Mouse (Mus musculus): ENCODE results near the gene Eefsec. TPM values are rescaled to one million over a fixed set of nuclear protein-coding genes. Genes with fewer than 3 reads are reported as not detected.

The Eefsec gene
- polyA plus RNA-seq, 1 experiment, result 1.4 TPM

DNA sequence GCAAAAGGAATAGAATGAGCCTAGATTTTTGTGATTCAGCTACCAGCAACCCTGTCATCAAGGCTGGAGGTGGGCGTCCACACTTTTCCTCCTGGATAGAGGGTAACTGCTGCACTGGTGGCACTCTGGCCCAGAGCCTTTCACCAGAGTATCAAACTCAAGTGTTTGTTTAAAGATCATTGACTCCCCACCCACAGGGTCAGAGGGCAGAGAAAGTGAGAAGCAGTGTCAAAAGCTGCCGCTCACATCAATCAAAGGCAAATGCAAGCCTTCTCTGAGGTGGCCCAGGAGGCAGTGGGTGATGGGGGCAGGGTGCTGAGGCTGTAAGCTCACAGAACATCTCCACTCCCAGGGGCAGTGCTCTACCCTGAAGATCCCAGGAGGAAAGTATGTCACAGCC, 146.8 kb downstream of the Eefsec start:
- H3K27me3 ChIP-seq (ENCODE audit: control insufficient read depth), result no peaks in the 10 kb centered on the region
- H3K4me3 ChIP-seq (replicated peaks), result no peak overlapping the region
- no peak for TF ChIP-seq GATA1 (IDR thresholded peaks at IDR 0.05; ENCODE audit: low read length)
- no peak for TF ChIP-seq TAL1 (IDR thresholded peaks at IDR 0.05; ENCODE audit: low read length)
- H3K4me1 ChIP-seq (ENCODE audit: control insufficient read depth), result no peaks in the 10 kb centered on the region
- no peaks in the 10 kb centered on the region for H3K9me3 ChIP-seq (ENCODE audit: control insufficient read depth, low read length)
- H3K36me3 ChIP-seq (ENCODE audit: control insufficient read depth), result peaks cover 17% of the 10 kb centered on the region

DNA sequence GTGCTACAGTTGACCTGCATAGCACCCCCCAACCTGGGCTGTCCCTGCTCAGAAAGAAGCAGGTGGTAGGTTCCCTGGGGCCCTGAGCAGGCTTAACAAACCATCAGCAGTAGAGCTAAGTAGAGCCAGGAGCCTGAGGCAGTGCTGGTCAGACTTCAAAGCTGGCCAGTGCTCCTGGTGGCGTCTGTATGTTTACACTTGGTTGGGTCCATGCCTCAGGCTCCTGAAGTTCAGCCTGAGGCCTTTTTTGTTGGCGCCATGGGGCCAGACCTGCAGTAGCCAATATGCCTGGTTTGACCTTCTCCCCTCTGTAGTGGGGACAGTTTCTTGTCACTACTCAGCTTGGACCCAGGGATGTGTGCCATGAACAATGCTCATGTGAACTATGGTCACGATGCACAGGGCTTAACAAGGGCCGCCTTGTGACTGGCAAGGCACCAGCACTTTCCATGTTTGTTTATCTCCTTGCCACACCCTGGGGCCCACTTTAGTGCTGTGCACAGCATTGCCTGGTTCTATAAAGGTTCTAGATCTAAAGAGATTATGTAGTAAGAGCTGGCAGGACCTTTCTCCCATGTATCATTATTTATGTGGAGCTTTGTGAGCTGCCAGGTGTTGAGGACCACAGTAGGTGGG, 153.9 kb downstream of the Eefsec start:
- no peak overlapping the region for H3K4me3 ChIP-seq (replicated peaks)
- TF ChIP-seq GATA1 (IDR thresholded peaks at IDR 0.05; ENCODE audit: low read length), result no peak
- TF ChIP-seq TAL1 (IDR thresholded peaks at IDR 0.05; ENCODE audit: low read length), result no peak
- peaks cover 25% of the 10 kb centered on the region for H3K36me3 ChIP-seq (ENCODE audit: control insufficient read depth)

GRCm38 (mm10) chr6:88290129-88290766, 156.1 kb downstream of the Eefsec start:
- Histone ChIP-seq H3K4me1 (ENCODE audit: control insufficient read depth) (peaks cover 20% of the 10 kb centered on the region), H3K9me3 (ENCODE audit: control insufficient read depth, low read length) (no peaks in the 10 kb centered on the region), H3K4me3 (replicated peaks) (no peak overlapping the region), H3K36me3 (ENCODE audit: control insufficient read depth) (peaks cover 17% of the 10 kb centered on the region), H3K27me3 (ENCODE audit: control insufficient read depth) (no peaks in the 10 kb centered on the region)
- no peak for TF ChIP-seq TAL1 (IDR thresholded peaks at IDR 0.05; ENCODE audit: low read length)

More for the DNA sequence above, 153.9 kb downstream of the Eefsec start:
- Histone ChIP-seq H3K9me3 (ENCODE audit: control insufficient read depth, low read length) (no peaks in the 10 kb centered on the region), H3K27me3 (ENCODE audit: control insufficient read depth) (no peaks in the 10 kb centered on the region), H3K4me1 (ENCODE audit: control insufficient read depth) (peaks cover 20% of the 10 kb centered on the region)

DNA sequence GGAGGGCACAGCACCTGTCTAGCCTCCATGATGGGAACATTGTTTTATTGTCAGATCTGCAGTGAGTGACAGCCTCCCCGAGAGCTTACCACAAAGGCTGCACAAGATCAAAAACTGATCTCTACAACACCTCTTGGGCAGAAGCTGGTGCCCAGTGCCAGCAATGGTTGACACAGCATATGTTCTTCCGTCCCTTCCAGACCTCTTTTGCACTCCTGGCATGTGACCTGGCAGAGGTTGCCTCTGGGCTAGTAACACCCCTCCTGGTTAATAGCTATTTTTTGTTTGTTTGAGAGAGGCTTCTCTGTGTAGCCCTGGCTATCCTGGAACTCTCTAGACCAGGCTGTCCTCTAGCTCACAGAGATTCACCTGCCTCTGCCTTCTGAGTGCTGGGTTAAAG, 168.2 kb downstream of the Eefsec start:
- H3K36me3 ChIP-seq (ENCODE audit: control insufficient read depth), result peaks cover 12% of the 10 kb centered on the region
- H3K4me1 ChIP-seq (ENCODE audit: control insufficient read depth), result peaks cover 1% of the 10 kb centered on the region; the same call in 1 of the 2 replicates
- no peak overlapping the region for H3K4me3 ChIP-seq (replicated peaks)
- TF ChIP-seq TAL1 (IDR thresholded peaks at IDR 0.05; ENCODE audit: low read length) (no peak), GATA1 (IDR thresholded peaks at IDR 0.05; ENCODE audit: low read length) (no peak)
- no peaks in the 10 kb centered on the region for H3K27me3 ChIP-seq (ENCODE audit: control insufficient read depth)
- H3K9me3 ChIP-seq (ENCODE audit: control insufficient read depth, low read length), result no peaks in the 10 kb centered on the region

GRCm38 (mm10) chr6:88277242-88277641, 169.1 kb downstream of the Eefsec start:
- TF ChIP-seq GATA1 (IDR thresholded peaks at IDR 0.05; ENCODE audit: low read length) (no peak), TAL1 (IDR thresholded peaks at IDR 0.05; ENCODE audit: low read length) (no peak)
- Histone ChIP-seq H3K36me3 (ENCODE audit: control insufficient read depth) (peaks cover 12% of the 10 kb centered on the region), H3K4me1 (ENCODE audit: control insufficient read depth) (peaks cover 1% of the 10 kb centered on the region; the same call in 1 of the 2 replicates), H3K9me3 (ENCODE audit: control insufficient read depth, low read length) (no peaks in the 10 kb centered on the region), H3K4me3 (replicated peaks) (no peak overlapping the region), H3K27me3 (ENCODE audit: control insufficient read depth) (no peaks in the 10 kb centered on the region)

DNA sequence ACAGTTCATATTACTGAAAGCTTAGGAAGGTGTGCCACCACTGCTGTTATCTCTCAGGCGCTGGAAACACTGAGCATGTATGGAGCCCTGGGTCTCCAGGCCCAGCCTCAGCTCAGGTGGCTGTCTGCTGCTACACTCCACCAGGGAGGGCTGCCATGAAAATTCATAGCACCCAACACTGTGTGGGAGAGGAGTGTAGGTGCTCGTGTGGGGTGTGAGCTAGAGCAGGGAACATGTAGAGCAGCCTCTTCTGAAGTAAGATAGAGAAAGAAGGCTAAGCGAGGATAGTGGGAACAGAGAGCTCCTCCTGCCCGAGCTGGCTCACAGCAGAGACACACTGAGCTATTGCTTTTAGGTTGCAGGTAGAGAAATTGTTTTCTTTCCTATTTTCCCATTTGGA, 170.1 kb downstream of the Eefsec start:
- TF ChIP-seq GATA1 (IDR thresholded peaks at IDR 0.05; ENCODE audit: low read length), result no peak
- TF ChIP-seq TAL1 (IDR thresholded peaks at IDR 0.05; ENCODE audit: low read length), result no peak
- Histone ChIP-seq H3K4me3 (replicated peaks) (no peak overlapping the region), H3K36me3 (ENCODE audit: control insufficient read depth) (peaks cover 12% of the 10 kb centered on the region), H3K4me1 (ENCODE audit: control insufficient read depth) (peaks cover 1% of the 10 kb centered on the region; the same call in 1 of the 2 replicates), H3K9me3 (ENCODE audit: control insufficient read depth, low read length) (no peaks in the 10 kb centered on the region), H3K27me3 (ENCODE audit: control insufficient read depth) (no peaks in the 10 kb centered on the region)

GRCm38 (mm10) chr6:88274623-88275022, 171.7 kb downstream of the Eefsec start:
- TF ChIP-seq TAL1 (IDR thresholded peaks at IDR 0.05; ENCODE audit: low read length), result no peak
- no peak for TF ChIP-seq GATA1 (IDR thresholded peaks at IDR 0.05; ENCODE audit: low read length)
- Histone ChIP-seq H3K36me3 (ENCODE audit: control insufficient read depth) (peaks cover 10% of the 10 kb centered on the region), H3K4me1 (ENCODE audit: control insufficient read depth) (peaks cover 1% of the 10 kb centered on the region; the same call in 1 of the 2 replicates), H3K27me3 (ENCODE audit: control insufficient read depth) (no peaks in the 10 kb centered on the region), H3K9me3 (ENCODE audit: control insufficient read depth, low read length) (no peaks in the 10 kb centered on the region), H3K4me3 (replicated peaks) (no peak overlapping the region)

- H3K27me3 ChIP-seq (ENCODE audit: control insufficient read depth), result no peaks in the 10 kb centered on the region
- peaks cover 6% of the 10 kb centered on the region for H3K36me3 ChIP-seq (ENCODE audit: control insufficient read depth)
- TF ChIP-seq GATA1 (IDR thresholded peaks at IDR 0.05; ENCODE audit: low read length) (no peak), TAL1 (IDR thresholded peaks at IDR 0.05; ENCODE audit: low read length) (no peak)
- no peak overlapping the region for H3K4me3 ChIP-seq (replicated peaks)
- H3K4me1 ChIP-seq (ENCODE audit: control insufficient read depth), result peaks cover 4% of the 10 kb centered on the region
- H3K9me3 ChIP-seq (ENCODE audit: control insufficient read depth, low read length), result no peaks in the 10 kb centered on the region
These were observed 178.4 kb downstream of the Eefsec start for GRCm38 (mm10) chr6:88267970-88268369.

- peaks cover 13% of the 10 kb centered on the region for H3K4me1 ChIP-seq (ENCODE audit: control insufficient read depth)
- no peaks in the 10 kb centered on the region for H3K9me3 ChIP-seq (ENCODE audit: control insufficient read depth, low read length)
- H3K4me3 ChIP-seq (replicated peaks), result no peak overlapping the region
- peaks cover 6% of the 10 kb centered on the region for H3K36me3 ChIP-seq (ENCODE audit: control insufficient read depth)
- TF ChIP-seq GATA1 (IDR thresholded peaks at IDR 0.05; ENCODE audit: low read length), result no peak
- TF ChIP-seq TAL1 (IDR thresholded peaks at IDR 0.05; ENCODE audit: low read length), result no peak
- no peaks in the 10 kb centered on the region for H3K27me3 ChIP-seq (ENCODE audit: control insufficient read depth)
These were observed 179.3 kb downstream of the Eefsec start for GRCm38 (mm10) chr6:88267068-88267467.

All from erythroblast, embryonic 14.5 days (primary cell).